Mouse (Mus musculus) heart, embryonic 14.5 days (tissue): ENCODE measurements around the gene Myocd. TPM values are rescaled to one million over a fixed set of nuclear protein-coding genes. Genes with fewer than 3 reads are reported as not detected.

Experiments
- ATAC-seq: fragments of 200-750 bp; cut with Nextera tagmentation; 2 replicates; pipeline ENCODE4 v1.8.0; 2017; ENCODE audit warnings: low read depth, moderate TSS enrichment; ENCODE audit not compliant: insufficient number of reproducible peaks, insufficient read depth, low FRiP score
- H3K27ac ChIP-seq, 2 experiments: fragments of 200-500 bp in 1 of 2; fragments of 300-500 bp in 1 of 2; sonication (generic) in 1 of 2; replicated peaks in 1 of 2; 2 replicates each; pipeline ENCODE4 v1.5.1; 2012 to 2014; ENCODE audit warnings: low read depth in 2 of 2, low read length in 2 of 2, control low read depth in 1 of 2, mild to moderate bottlenecking in 1 of 2, mixed read lengths in 1 of 2; ENCODE audit not compliant: control insufficient read depth in 1 of 2, insufficient read depth in 1 of 2
- H3K27me3 ChIP-seq: fragments of 300-500 bp; sonication (generic); 2 replicates; pipeline ENCODE4 v1.6.1; 2014; ENCODE audit warnings: mild to moderate bottlenecking, low read length, control low read depth; ENCODE audit not compliant: control insufficient read depth, insufficient read depth
- H3K36me3 ChIP-seq: fragments of 300-500 bp; sonication (generic); 2 replicates; pipeline ENCODE4 v1.6.1; 2014; ENCODE audit warnings: mild to moderate bottlenecking, control low read depth, low read length, mixed read lengths; ENCODE audit not compliant: control insufficient read depth, insufficient read depth
- H3K4me1 ChIP-seq, 2 experiments: fragments of 200-500 bp in 1 of 2; fragments of 300-500 bp in 1 of 2; sonication (generic) in 1 of 2; 2 replicates each; pipeline ENCODE4 v1.6.1; 2012 to 2014; ENCODE audit warnings: low read length in 2 of 2, control low read depth in 1 of 2, mixed read lengths in 1 of 2; ENCODE audit not compliant: control insufficient read depth in 2 of 2, insufficient read depth in 2 of 2
- H3K4me2 ChIP-seq: fragments of 300-500 bp; sonication (generic); 2 replicates; pipeline ENCODE4 v1.6.1; 2014; ENCODE audit warnings: mild to moderate bottlenecking, low read length
- H3K4me3 ChIP-seq, 2 experiments: fragments of 200-500 bp in 1 of 2; fragments of 300-500 bp in 1 of 2; sonication (generic) in 1 of 2; 2 replicates each; pipeline ENCODE4 v1.5.1; 2012 to 2014; ENCODE audit warnings: low read length in 2 of 2, mild to moderate bottlenecking in 2 of 2, control low read depth in 1 of 2, low read depth in 1 of 2, moderate library complexity in 1 of 2; ENCODE audit not compliant: control insufficient read depth in 1 of 2, insufficient read depth in 1 of 2
- H3K9ac ChIP-seq: fragments of 300-500 bp; sonication (generic); 2 replicates; pipeline ENCODE4 v1.6.1; 2014; ENCODE audit warnings: mild to moderate bottlenecking, low read length
- H3K9me3 ChIP-seq: fragments of 300-500 bp; sonication (generic); 2 replicates; pipeline ENCODE4 v1.6.1; 2016; ENCODE audit warnings: low read length, control low read depth; ENCODE audit not compliant: control insufficient read depth
- WGBS: fragments of 180-500 bp; shearing (Covaris S2); extraction: QIAGEN DNeasy Blood & Tissue Kit; methylation state at CpG from one replicate; pipeline ENCODE4 v1.1.7; 2014; 5-methylcytosine and 5-hydroxymethylcytosine counted together
- polyA plus RNA-seq: library from polyadenylated mRNA; unstranded; fragments of >200 nt; fragmentation: Nextera tagmentation; extraction: Ambion mirVana; gene quantifications from 2 replicates; pipeline ENCODE4 v1.2.1, GENCODE M21; 2014

Myocd gene
- polyA plus RNA-seq, 1 experiment from 2014 or later = 68.7 TPM

- Histone ChIP-seq H3K4me2 (no peak overlapping the region), H3K27me3 (no peaks in the 10 kb centered on the region), H3K9ac (no peak overlapping the region), H3K4me1 (peaks cover 23 to 28% of the 10 kb centered on the region in 2 experiments), H3K27ac (no peak overlapping the region), H3K9me3 (no peaks in the 10 kb centered on the region), H3K4me3 (no peak overlapping the region), H3K36me3 (no peaks in the 10 kb centered on the region)
- ATAC-seq = no peak
- 70% methylated on average over 9 of the region's 9 CpGs for WGBS
Observed at GRCm38 (mm10) chr11:65126566-65126965, 143.2 kb downstream of the Myocd start.

Other genes starting within 250 kb of the Myocd start
- 0.19 TPM in 1 of 2 replicates, not detected in the other for gene 1700086D15Rik, start 110.1 kb downstream of the Myocd start, polyA plus RNA-seq
- gene Arhgap44, start 107.0 kb downstream of the Myocd start, polyA plus RNA-seq = 13.9 and 14.0 TPM in 2 replicates